Mouse (Mus musculus) liver, embryonic 11.5 days (tissue): Measurements from ENCODE around the gene Ccdc158. TPM values are rescaled to one million over a fixed set of nuclear protein-coding genes. Genes with fewer than 3 reads are reported as not detected.

ENCODE experiments used
- ATAC-seq: fragments of 200-750 bp; cut with Nextera tagmentation; replicated peaks from 2 replicates; pipeline ENCODE4 v1.8.0; 2017; ENCODE audit warnings: moderate number of reproducible peaks, mild to moderate bottlenecking, moderate TSS enrichment, moderate library complexity; ENCODE audit not compliant: low FRiP score
- DNase-seq: peaks from one replicate; pipeline ENCODE4 v3.0.0-alpha.2; 2017; ENCODE audit warnings: low spot score
- H3K27ac ChIP-seq: fragments of 300-500 bp; sonication (generic); 2 replicates; pipeline ENCODE4 v1.5.1; 2014; ENCODE audit warnings: mild to moderate bottlenecking, low read depth, low read length, control low read depth
- H3K27me3 ChIP-seq: fragments of 300-500 bp; sonication (generic); replicated peaks from 2 replicates; pipeline ENCODE4 v1.6.1; 2014; ENCODE audit warnings: low read length, mixed read lengths; ENCODE audit not compliant: control insufficient read depth, insufficient read depth
- H3K36me3 ChIP-seq: fragments of 300-500 bp; sonication (generic); 2 replicates; pipeline ENCODE4 v1.6.1; 2014; ENCODE audit warnings: mild to moderate bottlenecking, low read length, moderate library complexity, mixed read lengths; ENCODE audit not compliant: control insufficient read depth, insufficient read depth
- H3K4me1 ChIP-seq: fragments of 300-500 bp; sonication (generic); replicated peaks from 2 replicates; pipeline ENCODE4 v1.6.1; 2014; ENCODE audit warnings: low read length, mixed read lengths; ENCODE audit not compliant: control insufficient read depth, insufficient read depth
- H3K4me2 ChIP-seq: fragments of 300-500 bp; sonication (generic); 2 replicates; pipeline ENCODE4 v1.6.1; 2014; ENCODE audit warnings: mild to moderate bottlenecking, control low read depth, moderate library complexity
- H3K4me3 ChIP-seq: fragments of 300-500 bp; sonication (generic); 2 replicates; pipeline ENCODE4 v1.5.1; 2014; ENCODE audit warnings: low read depth, low read length, control low read depth
- H3K9ac ChIP-seq: fragments of 300-500 bp; sonication (generic); 2 replicates; pipeline ENCODE4 v1.6.1; 2014; ENCODE audit warnings: low read depth, low read length, control low read depth
- H3K9me3 ChIP-seq: fragments of 300-500 bp; sonication (generic); 2 replicates; pipeline ENCODE4 v1.6.1; 2016; ENCODE audit warnings: low read length, inconsistent platforms, mixed read lengths; ENCODE audit not compliant: control insufficient read depth
- WGBS: fragments of 180-500 bp; shearing (Covaris S2); extraction: QIAGEN DNeasy Blood & Tissue Kit; methylation state at CpG from one replicate; pipeline ENCODE4 v1.1.7; 2014; 5-methylcytosine and 5-hydroxymethylcytosine counted together
- polyA plus RNA-seq: library from polyadenylated mRNA; unstranded; fragments of >200 nt; fragmentation: Nextera tagmentation; extraction: Ambion mirVana; gene quantifications from 2 replicates; pipeline ENCODE4 v1.2.1, GENCODE M21; 2014

Gene Ccdc158
- polyA plus RNA-seq, 1 experiment from 2014 or later, result 0.47 TPM

DNA sequence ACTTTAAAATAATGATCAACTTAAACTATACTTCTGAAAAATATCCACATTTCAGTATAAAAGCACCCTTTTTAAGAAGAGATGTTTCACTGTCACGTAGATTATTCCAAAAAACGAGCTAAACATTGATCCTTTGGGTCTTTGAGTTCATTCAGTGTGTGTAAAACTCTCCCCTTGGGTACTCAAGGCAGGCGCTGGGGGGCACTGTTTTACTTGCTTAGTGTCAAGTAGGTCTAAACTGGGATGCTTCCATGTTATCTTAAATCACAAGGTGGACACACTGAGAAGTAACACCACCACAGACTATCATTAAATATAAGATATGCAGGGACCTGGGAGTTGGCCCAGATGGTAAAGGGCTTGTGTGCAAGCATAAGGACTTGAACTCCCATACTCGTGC, 41.5 kb downstream of the Ccdc158 start:
- ATAC-seq, result no peak
- Histone ChIP-seq H3K9ac (no peak overlapping the region), H3K27ac (no peak overlapping the region), H3K36me3 (no peaks in the 10 kb centered on the region), H3K9me3 (no peaks in the 10 kb centered on the region), H3K27me3 (no peaks in the 10 kb centered on the region), H3K4me2 (no peak overlapping the region), H3K4me3 (no peak overlapping the region), H3K4me1 (no peaks in the 10 kb centered on the region)
- no peak for DNase-seq
- 57% methylated on average over 4 of the region's 4 CpGs for WGBS

DNA sequence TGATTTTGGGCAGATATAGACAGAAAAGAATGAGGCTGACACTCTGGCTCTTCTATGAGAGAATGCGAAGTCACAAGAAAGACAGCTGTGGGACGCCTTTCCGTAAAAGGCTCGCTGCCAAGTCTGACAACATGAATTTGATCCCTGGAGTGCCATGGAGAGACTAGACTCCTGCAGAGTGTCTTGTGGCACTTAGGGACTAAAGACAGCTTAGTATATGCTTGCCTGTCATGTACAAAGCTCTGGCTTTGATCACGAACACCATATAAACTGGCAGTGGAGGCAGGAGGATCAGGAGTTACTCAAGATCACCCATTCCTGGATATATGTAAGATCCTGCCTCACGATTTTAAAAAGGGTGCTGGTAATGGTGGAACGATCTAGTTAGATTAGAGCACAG, 47.2 kb downstream of the Ccdc158 start:
- Histone ChIP-seq H3K9ac (no peak overlapping the region), H3K4me3 (no peak overlapping the region), H3K4me1 (no peaks in the 10 kb centered on the region), H3K27ac (no peak overlapping the region), H3K4me2 (no peak overlapping the region), H3K9me3 (no peaks in the 10 kb centered on the region), H3K36me3 (no peaks in the 10 kb centered on the region), H3K27me3 (no peaks in the 10 kb centered on the region)
- DNase-seq (no peak), ATAC-seq (no peak)
- WGBS, result 62% methylated on average over 7 of the region's 7 CpGs

DNA sequence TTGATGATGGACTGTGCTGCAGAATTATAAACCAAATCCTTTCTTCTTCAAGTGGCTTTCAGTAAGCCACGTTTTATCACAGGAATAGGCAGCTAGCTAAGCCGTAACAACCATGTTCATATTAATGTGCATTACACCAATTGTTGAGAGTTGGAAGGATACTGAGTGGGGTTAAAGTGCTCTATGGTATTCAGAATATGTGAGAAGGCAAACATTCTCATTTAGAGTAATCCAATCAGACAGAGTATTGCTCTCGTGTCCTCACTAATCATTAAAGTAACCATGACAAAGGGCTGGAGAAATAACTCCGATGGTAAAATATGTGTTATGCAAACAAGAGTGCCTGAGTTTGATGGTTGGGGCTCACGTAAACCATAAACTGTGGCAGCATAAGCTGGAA, 53.2 kb downstream of the Ccdc158 start:
- Histone ChIP-seq H3K9me3 (no peaks in the 10 kb centered on the region), H3K9ac (no peak overlapping the region), H3K4me3 (no peak overlapping the region), H3K27ac (no peak overlapping the region), H3K4me1 (no peaks in the 10 kb centered on the region), H3K27me3 (no peaks in the 10 kb centered on the region), H3K4me2 (no peak overlapping the region), H3K36me3 (no peaks in the 10 kb centered on the region)
- ATAC-seq (no peak), DNase-seq (no peak)
- 86% methylated on average over 5 of the region's 5 CpGs for WGBS

DNA sequence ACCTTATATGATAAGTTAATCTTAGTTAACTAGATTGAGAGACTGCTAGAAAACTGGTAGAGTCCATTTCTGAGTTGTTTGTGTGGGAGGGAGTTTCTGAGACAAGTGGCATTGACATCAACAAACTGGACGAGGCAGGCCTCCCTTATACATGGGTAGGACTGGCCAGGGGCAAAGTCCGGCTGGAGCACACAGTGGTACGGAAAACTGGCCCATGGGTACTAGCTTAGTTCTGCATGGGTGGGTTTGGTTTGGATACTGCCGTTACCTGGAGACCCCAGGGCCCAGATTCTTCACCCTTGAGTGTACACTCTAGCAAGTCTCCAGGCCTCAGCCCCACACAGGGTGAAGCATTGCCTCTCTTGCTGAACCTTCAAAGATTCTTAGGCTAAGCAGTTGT, 62.3 kb downstream of the Ccdc158 start:
- H3K9ac ChIP-seq, result no peak overlapping the region
- ATAC-seq (no peak), DNase-seq (no peak)
- no peaks in the 10 kb centered on the region for H3K4me1 ChIP-seq
- no peaks in the 10 kb centered on the region for H3K9me3 ChIP-seq
- H3K36me3 ChIP-seq, result no peaks in the 10 kb centered on the region
- H3K27ac ChIP-seq, result no peak overlapping the region
- no peaks in the 10 kb centered on the region for H3K27me3 ChIP-seq
- no peak overlapping the region for H3K4me3 ChIP-seq
- H3K4me2 ChIP-seq, result no peak overlapping the region
- WGBS, result 87% methylated on average over 4 of the region's 4 CpGs

DNA sequence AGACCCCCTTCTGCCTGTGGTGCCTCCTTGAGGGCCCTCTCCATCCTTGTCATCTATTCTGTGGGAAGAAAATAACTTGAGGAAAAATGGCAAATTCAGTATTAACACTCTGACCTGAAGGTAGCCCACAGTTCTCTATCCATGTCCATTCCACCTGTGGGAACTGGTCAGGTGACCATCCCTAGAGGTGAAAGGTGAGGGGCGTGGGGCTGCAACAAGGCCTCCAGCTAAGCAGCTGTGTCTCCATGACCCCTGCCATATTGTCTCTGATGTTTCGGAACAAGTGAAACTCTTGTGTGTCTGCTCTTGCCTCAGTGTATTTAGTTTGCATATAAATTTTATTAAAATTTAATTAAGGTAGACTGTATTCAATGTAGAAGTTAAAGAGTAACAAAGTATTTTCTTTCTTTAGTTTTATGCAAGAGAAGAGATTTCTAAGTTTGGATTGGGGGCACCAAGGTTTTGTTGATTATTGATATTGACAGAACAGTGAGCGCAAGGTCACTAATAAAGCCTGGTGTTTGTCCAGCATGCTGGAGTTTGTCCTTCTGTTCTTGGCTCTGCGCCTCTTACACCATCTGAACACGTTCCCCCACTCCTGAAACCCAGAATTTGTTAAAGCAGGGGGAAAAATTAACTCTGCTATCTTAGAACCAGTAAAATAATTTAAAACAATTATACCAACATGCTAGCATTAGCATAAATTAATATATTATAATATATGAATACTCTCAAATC, 67.4 kb downstream of the Ccdc158 start:
- no peaks in the 10 kb centered on the region for H3K36me3 ChIP-seq
- H3K9ac ChIP-seq, result no peak overlapping the region
- H3K4me1 ChIP-seq, result no peaks in the 10 kb centered on the region; the same call in 1 of the 2 replicates
- no peaks in the 10 kb centered on the region for H3K9me3 ChIP-seq
- 78% methylated on average over 5 of the region's 5 CpGs for WGBS
- no peak overlapping the region for H3K4me3 ChIP-seq
- DNase-seq (no peak), ATAC-seq (no peak)
- no peak overlapping the region for H3K27ac ChIP-seq
- H3K27me3 ChIP-seq, result peaks cover 6% of the 10 kb centered on the region; the same call in 1 of the 2 replicates
- H3K4me2 ChIP-seq, result no peak overlapping the region

DNA sequence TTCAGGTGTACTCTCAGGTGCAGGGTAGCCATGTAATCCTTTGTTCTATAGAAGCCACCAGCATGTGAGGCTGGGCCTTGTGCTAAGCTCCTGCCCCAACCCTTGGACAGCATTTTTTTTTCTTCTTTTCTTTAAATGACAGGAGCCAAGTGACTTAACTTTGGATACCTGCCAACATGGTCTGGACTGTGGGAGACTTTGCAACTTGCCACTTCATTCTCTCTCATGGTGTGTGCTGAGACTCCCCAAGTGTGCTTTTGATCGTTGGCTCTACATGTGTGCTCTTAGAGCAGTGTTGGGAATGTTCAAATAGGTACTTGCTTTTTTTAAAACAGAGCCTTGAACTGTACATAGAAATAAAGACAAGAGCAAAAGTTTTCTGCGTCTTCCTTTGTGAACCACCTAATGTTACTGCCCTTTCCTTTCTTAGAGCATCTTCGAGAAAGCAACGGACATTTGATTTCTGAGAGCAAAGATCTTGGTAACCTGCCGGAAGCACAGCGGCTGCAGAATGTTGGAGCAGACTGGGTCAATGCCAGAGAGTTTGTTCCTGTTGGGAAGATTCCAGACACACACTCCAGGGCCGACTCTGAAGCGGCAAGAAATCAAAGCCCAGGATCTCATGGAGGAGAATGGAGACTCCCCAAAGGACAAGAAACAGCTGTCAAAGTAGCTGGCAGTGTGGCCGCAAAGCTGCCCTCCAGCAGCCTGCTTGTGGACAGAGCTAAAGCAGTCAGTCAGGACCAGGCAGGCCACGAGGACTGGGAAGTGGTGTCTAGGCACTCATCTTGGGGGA, 70.4 kb downstream of the Ccdc158 start:
- Histone ChIP-seq H3K27me3 (peaks cover 16% of the 10 kb centered on the region), H3K36me3 (no peaks in the 10 kb centered on the region), H3K27ac (no peak overlapping the region), H3K4me3 (no peak overlapping the region), H3K4me2 (no peak overlapping the region), H3K4me1 (no peaks in the 10 kb centered on the region; the same call in 1 of the 2 replicates), H3K9ac (no peak overlapping the region), H3K9me3 (no peaks in the 10 kb centered on the region)
- ATAC-seq, result no peak
- no peak for DNase-seq
- 82% methylated on average over 10 of the region's 10 CpGs for WGBS

DNA sequence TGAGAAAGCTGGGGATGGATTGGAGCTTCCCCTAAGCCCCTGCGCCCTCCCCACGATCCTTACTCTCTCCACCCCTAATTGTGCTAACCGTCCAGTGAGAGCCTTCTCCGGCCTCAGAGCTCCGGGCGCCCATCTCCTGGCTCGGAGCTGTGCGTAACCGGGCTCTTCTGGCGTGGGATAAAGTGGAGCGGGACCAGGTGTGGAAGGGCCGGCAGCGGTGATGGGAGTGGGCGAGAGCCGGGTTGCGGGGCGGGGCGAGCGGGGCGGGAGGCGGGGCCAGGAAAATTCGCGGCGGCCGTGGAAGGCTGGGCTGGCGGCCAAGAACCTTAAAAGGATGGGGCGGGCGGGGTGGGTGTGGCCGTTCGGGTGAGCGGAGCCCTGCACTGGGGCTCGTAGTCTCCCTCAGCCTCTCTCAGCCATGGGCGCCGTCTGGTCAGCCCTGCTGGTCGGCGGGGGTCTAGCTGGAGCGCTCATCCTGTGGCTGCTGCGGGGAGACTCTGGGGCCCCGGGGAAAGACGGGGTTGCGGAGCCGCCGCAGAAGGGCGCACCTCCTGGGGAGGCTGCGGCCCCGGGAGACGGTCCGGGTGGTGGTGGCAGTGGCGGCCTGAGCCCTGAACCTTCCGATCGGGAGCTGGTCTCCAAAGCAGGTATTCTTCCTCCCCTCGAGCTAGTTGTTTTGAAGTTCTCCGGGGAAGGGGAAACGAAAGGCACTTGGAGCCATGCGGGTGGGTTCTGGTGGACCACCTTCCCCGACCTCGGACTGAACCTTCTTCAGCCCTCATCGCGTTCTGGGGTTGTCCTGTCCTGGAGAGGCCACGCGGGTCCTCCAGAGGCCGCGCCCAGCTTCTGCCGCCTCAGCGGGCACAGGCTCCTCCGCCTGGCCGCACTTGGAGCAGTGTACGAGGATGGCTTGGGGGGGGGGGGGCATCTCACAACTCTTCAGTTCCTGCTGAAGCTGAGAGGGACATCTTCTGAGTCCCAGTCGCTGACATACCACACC, 72.1 kb downstream of the Ccdc158 start, which contains the start of gene Stbd1:
TSS of gene Stbd1 (plus strand) at position 351 of the 1,000 bp plus-strand sequence.
- DNase-seq (peak; percentile 75), ATAC-seq (peak; percentile 81)
- Histone ChIP-seq H3K4me3 (peak within 1 kb of the TSS; percentile 64), H3K9ac (no peak within 1 kb of the TSS; the same call in 1 of the 2 replicates), H3K4me2 (peak within 1 kb of the TSS; percentile 84), H3K27ac (no peak within 1 kb of the TSS), H3K4me1 (no peaks in the 10 kb centered on the region; the same call in 1 of the 2 replicates), H3K9me3 (no peaks in the 10 kb centered on the region), H3K36me3 (no peaks in the 10 kb centered on the region), H3K27me3 (peaks cover 16% of the 10 kb centered on the region)
- 2% methylated on average over 69 of the region's 69 CpGs for WGBS

DNA sequence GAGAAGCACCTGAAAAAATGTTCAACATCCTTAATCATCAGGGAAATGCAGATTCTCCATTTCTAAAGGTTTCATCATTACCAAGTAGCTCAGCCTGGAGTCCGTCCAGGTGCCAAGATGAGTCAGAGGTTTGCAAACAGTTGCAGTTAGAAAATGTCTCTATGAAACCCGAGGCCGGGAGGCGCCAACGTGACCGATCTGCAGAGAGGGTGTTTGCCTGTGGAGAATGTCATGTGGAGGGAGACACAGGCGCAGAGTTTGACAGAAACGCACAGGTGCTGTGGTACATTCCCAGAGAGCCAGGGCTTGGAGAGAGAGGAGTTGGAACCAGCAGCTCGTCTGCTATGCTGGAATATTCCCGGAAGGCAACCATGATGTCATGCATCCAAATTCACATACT, 76.0 kb downstream of the Ccdc158 start:
- Histone ChIP-seq H3K27ac (no peak overlapping the region), H3K27me3 (peaks cover 16% of the 10 kb centered on the region), H3K4me1 (no peaks in the 10 kb centered on the region; the same call in 1 of the 2 replicates), H3K4me2 (no peak overlapping the region), H3K4me3 (no peak overlapping the region), H3K9ac (no peak overlapping the region), H3K36me3 (no peaks in the 10 kb centered on the region), H3K9me3 (no peaks in the 10 kb centered on the region)
- 77% methylated on average over 10 of the region's 10 CpGs for WGBS
- ATAC-seq (no peak), DNase-seq (no peak)
